Mouse (Mus musculus): ENCODE measurements around the gene Hoxa11. TPM values are rescaled to one million over a fixed set of nuclear protein-coding genes. Genes with fewer than 3 reads are reported as not detected.

The Hoxa11 gene
- total RNA-seq, 1 experiment, result 0.31 TPM

- H3K4me3 ChIP-seq (ENCODE audit: insufficient read depth in 1 of 2, low read depth in 1 of 2, low read length in 2 of 2, poor library complexity in 1 of 2, severe bottlenecking in 1 of 2), result no peak overlapping the region
- DNase-seq (ENCODE audit: low read depth, low spot score), result no peak
- no peaks in the 10 kb centered on the region for H3K36me3 ChIP-seq (ENCODE audit: control insufficient read depth, insufficient read depth, low read length, poor library complexity, severe bottlenecking)
- peaks cover 0 to 5% of the 10 kb centered on the region in 2 experiments; a peak in 1 of 4 replicates for H3K4me1 ChIP-seq (ENCODE audit: control insufficient read depth in 2 of 2, insufficient read depth in 2 of 2, low read length in 2 of 2, poor library complexity in 1 of 2)
- TF ChIP-seq ZNF384 (IDR thresholded peaks at IDR 0.05; ENCODE audit: low read depth, low read length) (no peak), CHD2 (IDR thresholded peaks at IDR 0.05; ENCODE audit: low read depth, low read length) (no peak), ZC3H11A (IDR thresholded peaks at IDR 0.05; ENCODE audit: borderline replicate concordance, low read depth, low read length) (no peak), HCFC1 (IDR thresholded peaks at IDR 0.05; ENCODE audit: borderline replicate concordance, insufficient read depth, low read length) (no peak), MAFK (IDR thresholded peaks at IDR 0.05; ENCODE audit: insufficient read depth, low read depth, low read length) (no peak)
- no peak overlapping the region for H3K9ac ChIP-seq (ENCODE audit: insufficient read depth, low read depth, low read length, poor library complexity, severe bottlenecking)
- in situ Hi-C loops (cut with MboI; ENCODE audit: low sequenced_read_pairs in 2 of 2, unreplicated experiment in 2 of 2), result no loop called here
- no peak overlapping the region for H3K27ac ChIP-seq (ENCODE audit: insufficient read depth, low read depth, low read length, poor library complexity, severe bottlenecking)
- no peaks in the 10 kb centered on the region for H3K9me3 ChIP-seq (ENCODE audit: control insufficient read depth, insufficient read depth, low read depth, low read length)
Measured at GRCm38 (mm10) chr6:52232568-52232965, 13.0 kb downstream of the Hoxa11 start.

GRCm38 (mm10) chr6:52231885-52232567 lies 13.6 kb downstream of the Hoxa11 start:
- TF ChIP-seq ZC3H11A (IDR thresholded peaks at IDR 0.05; ENCODE audit: borderline replicate concordance, low read depth, low read length) (no peak), CHD2 (IDR thresholded peaks at IDR 0.05; ENCODE audit: low read depth, low read length) (no peak), MAFK (IDR thresholded peaks at IDR 0.05; ENCODE audit: insufficient read depth, low read depth, low read length) (no peak), HCFC1 (IDR thresholded peaks at IDR 0.05; ENCODE audit: borderline replicate concordance, insufficient read depth, low read length) (no peak), ZNF384 (IDR thresholded peaks at IDR 0.05; ENCODE audit: low read depth, low read length) (no peak)
- no peak overlapping the region for H3K9ac ChIP-seq (ENCODE audit: insufficient read depth, low read depth, low read length, poor library complexity, severe bottlenecking)
- H3K4me1 ChIP-seq (ENCODE audit: control insufficient read depth in 2 of 2, insufficient read depth in 2 of 2, low read length in 2 of 2, poor library complexity in 1 of 2), result peaks cover 0 to 5% of the 10 kb centered on the region in 2 experiments; a peak in 1 of 4 replicates
- H3K4me3 ChIP-seq (ENCODE audit: insufficient read depth in 1 of 2, low read depth in 1 of 2, low read length in 2 of 2, poor library complexity in 1 of 2, severe bottlenecking in 1 of 2), result no peak overlapping the region
- no peak for DNase-seq (ENCODE audit: low read depth, low spot score)
- H3K27ac ChIP-seq (ENCODE audit: insufficient read depth, low read depth, low read length, poor library complexity, severe bottlenecking), result no peak overlapping the region
- in situ Hi-C loops (cut with MboI; ENCODE audit: low sequenced_read_pairs in 2 of 2, unreplicated experiment in 2 of 2), result no loop called here
- H3K36me3 ChIP-seq (ENCODE audit: control insufficient read depth, insufficient read depth, low read length, poor library complexity, severe bottlenecking), result no peaks in the 10 kb centered on the region
- no peaks in the 10 kb centered on the region for H3K9me3 ChIP-seq (ENCODE audit: control insufficient read depth, insufficient read depth, low read depth, low read length)

- no peaks in the 10 kb centered on the region for H3K36me3 ChIP-seq (ENCODE audit: control insufficient read depth, insufficient read depth, low read length, poor library complexity, severe bottlenecking)
- H3K9ac ChIP-seq (ENCODE audit: insufficient read depth, low read depth, low read length, poor library complexity, severe bottlenecking), result no peak within 1 kb of the TSS
- H3K4me3 ChIP-seq (ENCODE audit: insufficient read depth in 1 of 2, low read depth in 1 of 2, low read length in 2 of 2, poor library complexity in 1 of 2, severe bottlenecking in 1 of 2), result peak within 1 kb of the TSS in 1 of 2 experiments; percentile 11; a peak in 1 of 4 replicates
- DNase-seq (ENCODE audit: low read depth, low spot score), result no peak
- peaks cover 0 to 5% of the 10 kb centered on the region in 2 experiments; a peak in 1 of 4 replicates for H3K4me1 ChIP-seq (ENCODE audit: control insufficient read depth in 2 of 2, insufficient read depth in 2 of 2, low read length in 2 of 2, poor library complexity in 1 of 2)
- H3K27ac ChIP-seq (ENCODE audit: insufficient read depth, low read depth, low read length, poor library complexity, severe bottlenecking), result no peak within 1 kb of the TSS
- in situ Hi-C loops (cut with MboI; ENCODE audit: low sequenced_read_pairs in 2 of 2, unreplicated experiment in 2 of 2), result no loop called here
- TF ChIP-seq CHD2 (IDR thresholded peaks at IDR 0.05; ENCODE audit: low read depth, low read length) (no peak), MAFK (IDR thresholded peaks at IDR 0.05; ENCODE audit: insufficient read depth, low read depth, low read length) (no peak), ZNF384 (IDR thresholded peaks at IDR 0.05; ENCODE audit: low read depth, low read length) (no peak), HCFC1 (IDR thresholded peaks at IDR 0.05; ENCODE audit: borderline replicate concordance, insufficient read depth, low read length) (no peak), ZC3H11A (IDR thresholded peaks at IDR 0.05; ENCODE audit: borderline replicate concordance, low read depth, low read length) (no peak)
- no peaks in the 10 kb centered on the region for H3K9me3 ChIP-seq (ENCODE audit: control insufficient read depth, insufficient read depth, low read depth, low read length)
Measured at GRCm38 (mm10) chr6:52230516-52231165, 15.0 kb downstream of the Hoxa11 start, which contains the start of gene Hoxa9. Gene Hoxa9, minus strand, starts transcription at chr6:52231089.

GRCm38 (mm10) chr6:52229558-52230416 lies 15.8 kb downstream of the Hoxa11 start:
- H3K36me3 ChIP-seq (ENCODE audit: control insufficient read depth, insufficient read depth, low read length, poor library complexity, severe bottlenecking), result no peaks in the 10 kb centered on the region
- H3K27ac ChIP-seq (ENCODE audit: insufficient read depth, low read depth, low read length, poor library complexity, severe bottlenecking), result no peak overlapping the region
- no peaks in the 10 kb centered on the region for H3K9me3 ChIP-seq (ENCODE audit: control insufficient read depth, insufficient read depth, low read depth, low read length)
- H3K4me1 ChIP-seq (ENCODE audit: control insufficient read depth in 2 of 2, insufficient read depth in 2 of 2, low read length in 2 of 2, poor library complexity in 1 of 2), result peaks cover 0 to 5% of the 10 kb centered on the region in 2 experiments; a peak in 1 of 4 replicates
- DNase-seq (ENCODE audit: low read depth, low spot score), result no peak
- no peak overlapping the region for H3K9ac ChIP-seq (ENCODE audit: insufficient read depth, low read depth, low read length, poor library complexity, severe bottlenecking)
- in situ Hi-C loops (cut with MboI; ENCODE audit: low sequenced_read_pairs in 2 of 2, unreplicated experiment in 2 of 2), result loop anchor here (10.0 kb wide), 3 partner anchors 65 to 1055 kb away; partner anchors contain the start of gene Hoxa2 (in 2 of the 2)
- TF ChIP-seq MAFK (IDR thresholded peaks at IDR 0.05; ENCODE audit: insufficient read depth, low read depth, low read length) (no peak), CHD2 (IDR thresholded peaks at IDR 0.05; ENCODE audit: low read depth, low read length) (no peak), ZNF384 (IDR thresholded peaks at IDR 0.05; ENCODE audit: low read depth, low read length) (no peak), HCFC1 (IDR thresholded peaks at IDR 0.05; ENCODE audit: borderline replicate concordance, insufficient read depth, low read length) (no peak), ZC3H11A (IDR thresholded peaks at IDR 0.05; ENCODE audit: borderline replicate concordance, low read depth, low read length) (no peak)
- peak overlapping the region in 1 of 2 experiments; percentile 11; a peak in 1 of 4 replicates for H3K4me3 ChIP-seq (ENCODE audit: insufficient read depth in 1 of 2, low read depth in 1 of 2, low read length in 2 of 2, poor library complexity in 1 of 2, severe bottlenecking in 1 of 2)
